Mouse (Mus musculus) lung, postnatal 0 days (tissue): ENCODE measurements around the gene Tmem44.

Experiments
- CTCF ChIP-seq: IDR thresholded peaks from 2 replicates; pipeline ENCODE4 v1.5.1; 2016; ENCODE audit warnings: antibody characterized with exemption, mild to moderate bottlenecking
- EP300 ChIP-seq: IDR thresholded peaks from 2 replicates; pipeline ENCODE4 v1.6.1; 2016; ENCODE audit warnings: antibody characterized with exemption, mild to moderate bottlenecking, control low read depth

DNA sequence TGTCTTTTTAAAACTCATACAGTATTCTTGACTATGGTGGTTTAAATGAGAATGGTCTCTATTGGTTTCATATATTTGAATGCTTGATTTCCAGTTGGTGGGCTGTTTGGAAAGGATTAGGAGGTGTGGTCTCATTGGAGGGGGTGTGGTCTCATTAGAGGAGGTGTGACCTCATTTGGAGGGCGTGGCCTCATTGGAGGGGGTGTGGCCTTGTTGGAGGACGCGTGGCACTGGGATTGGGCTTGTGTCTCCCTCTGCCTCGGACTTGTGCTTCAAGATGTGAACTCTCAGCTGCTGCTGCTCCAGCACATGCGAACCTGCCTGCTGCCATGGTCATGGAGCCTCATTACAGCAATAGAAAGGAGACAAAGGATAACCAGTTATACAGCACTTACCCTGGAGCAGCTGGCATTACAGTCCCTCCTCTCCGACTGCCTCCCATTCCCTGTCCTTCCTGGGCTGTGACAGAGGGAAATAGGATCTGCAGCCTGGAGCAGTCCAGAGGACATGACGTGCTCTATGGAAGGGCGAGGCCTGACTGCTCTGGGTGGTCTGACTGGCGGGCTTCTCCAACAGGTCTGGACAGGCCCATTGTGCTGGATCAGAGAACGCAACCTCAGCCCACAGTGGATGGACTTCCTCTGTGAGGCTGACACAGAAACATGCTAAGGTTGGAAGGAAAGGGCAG lies 28.2 kb downstream of the Tmem44 start:
- TF ChIP-seq CTCF = no peak
- TF ChIP-seq EP300 = no peak
